ENCODE assay signal across 17 mouse cellular contexts in genomic region chr17:4765723-4766122, GRCm38 (mm10).
"Had no signal": no experiment of that assay in that cellular context is flagged by ENCODE, and none has a peak within 500 bp of the region (broad histone marks: within the 10 kb centered on the region; RNA-seq: fewer than 3 reads in every experiment).

No protein-coding gene starts in this region.

- ATAC-seq: liver, postnatal 0 days; lung, postnatal 0 days had no signal

- H3K9me3 ChIP-seq: liver, embryonic 13.5 days; liver, embryonic 15.5 days; lung, embryonic 15.5 days; stomach, embryonic 15.5 days had no signal

- H3K27ac ChIP-seq: liver, embryonic 13.5 days; liver, embryonic 15.5 days; lung, embryonic 15.5 days; macrophage; stomach, embryonic 15.5 days; stomach, postnatal 0 days had no signal

- H3K4me2 ChIP-seq: liver, embryonic 11.5 days; liver, embryonic 13.5 days; liver, embryonic 15.5 days; lung, embryonic 15.5 days; stomach, embryonic 15.5 days had no signal

- DNase-seq: liver, embryonic 13.5 days; liver, postnatal 0 days; lung, adult 2 months; lung, postnatal 14 days; lung, postnatal 36 days; right cerebral cortex, postnatal 14 days; thymus, adult 2 months; thymus, postnatal 25 days; thymus, postnatal 4 days had no signal

- H3K4me1 ChIP-seq: liver, embryonic 13.5 days; liver, embryonic 15.5 days; lung, embryonic 15.5 days; stomach, embryonic 15.5 days had no signal

- H3K9ac ChIP-seq: liver, embryonic 13.5 days; liver, embryonic 15.5 days; liver, postnatal 0 days; lung, embryonic 15.5 days; stomach, embryonic 15.5 days had no signal

- H3K27me3 ChIP-seq: liver, embryonic 13.5 days; liver, embryonic 15.5 days; lung, embryonic 15.5 days; megakaryocyte, embryonic 14.5 days; stomach, embryonic 15.5 days had no signal

- H3K36me3 ChIP-seq: liver, embryonic 13.5 days; liver, embryonic 15.5 days; lung, embryonic 15.5 days; stomach, embryonic 15.5 days had no signal

- H3K4me3 ChIP-seq: liver, embryonic 13.5 days; liver, embryonic 15.5 days; lung, embryonic 15.5 days; megakaryocyte, embryonic 14.5 days; stomach, embryonic 15.5 days had no signal
